Mouse (Mus musculus): ENCODE measurements around the gene Pafah1b1. TPM values are rescaled to one million over a fixed set of nuclear protein-coding genes. Genes with fewer than 3 reads are reported as not detected.

The Pafah1b1 gene
- total and polyA plus RNA-seq, 2 experiments from 2014 or later, result 79.2 to 206 TPM

DNA sequence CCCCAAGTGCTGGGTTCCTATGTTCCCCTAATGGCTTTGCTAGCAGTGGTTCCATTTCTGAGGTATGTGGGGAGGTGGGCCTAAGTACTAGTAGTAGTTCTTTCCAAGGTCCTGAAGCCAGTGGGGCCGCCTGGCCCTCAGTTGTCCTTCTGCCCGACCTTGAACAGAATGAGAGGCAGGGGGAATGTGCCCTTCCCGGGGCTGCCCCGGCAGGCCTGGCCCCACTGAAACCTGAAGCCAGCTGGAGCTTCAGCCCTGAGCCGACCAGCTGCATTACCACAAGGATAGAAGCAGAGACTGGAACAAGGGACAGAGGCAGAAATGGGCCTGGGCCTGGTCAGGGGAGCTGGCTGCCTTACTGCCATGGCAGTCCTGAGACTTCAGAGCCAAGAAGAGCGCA, 71.1 kb downstream of the Pafah1b1 start:
- Histone ChIP-seq H3K4me1 (ENCODE audit: insufficient read depth, low read length) (peaks cover 17% of the 10 kb centered on the region; the same call in 1 of the 2 replicates), H3K4me2 (ENCODE audit: low read depth, low read length, poor library complexity, severe bottlenecking) (no peak overlapping the region), H3K36me3 (ENCODE audit: insufficient read depth, low read length) (peaks cover 19% of the 10 kb centered on the region), H3K9me3 (ENCODE audit: low read length) (no peaks in the 10 kb centered on the region), H3K4me3 (ENCODE audit: low read depth, low read length) (no peak overlapping the region), H3K27ac (ENCODE audit: low read depth, low read length) (no peak overlapping the region), H3K27me3 (ENCODE audit: insufficient read depth, low read length) (no peaks in the 10 kb centered on the region), H3K9ac (replicated peaks; ENCODE audit: low read length, poor library complexity, severe bottlenecking) (no peak overlapping the region; the same call in 1 of the 2 replicates)
- no peak for TF ChIP-seq CTCF (IDR thresholded peaks at IDR 0.05)
- 68% methylated on average over 6 of the region's 6 CpGs for WGBS
- ATAC-seq (ENCODE audit: low FRiP score) (no peak), DNase-seq (ENCODE audit: low spot score) (no peak)

DNA sequence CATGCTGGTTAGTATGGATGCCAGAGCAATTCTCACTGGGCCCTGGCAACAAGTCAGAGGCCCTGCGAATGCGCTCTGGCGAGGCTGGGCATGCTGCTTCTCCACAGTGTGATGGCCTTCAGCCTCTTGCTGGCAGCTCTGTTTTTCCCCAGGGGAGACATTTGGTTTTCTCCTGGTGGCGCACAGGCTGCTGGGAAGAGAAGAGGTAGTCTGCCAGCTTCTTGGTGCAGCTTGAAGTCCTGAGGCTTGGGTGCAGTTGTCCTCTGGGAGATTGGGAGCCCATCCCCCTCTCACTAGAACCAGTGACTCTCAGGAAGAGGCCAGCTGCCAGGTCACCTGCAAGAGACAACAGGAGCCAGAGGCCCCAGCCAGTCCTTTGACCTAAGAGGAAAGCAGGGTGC, 71.7 kb downstream of the Pafah1b1 start:
- DNase-seq (ENCODE audit: low spot score) (peak; percentile 63), ATAC-seq (ENCODE audit: low FRiP score) (no peak)
- H3K9ac ChIP-seq (replicated peaks; ENCODE audit: low read length, poor library complexity, severe bottlenecking), result no peak overlapping the region; the same call in 1 of the 2 replicates
- peaks cover 18% of the 10 kb centered on the region; the same call in 1 of the 2 replicates for H3K4me1 ChIP-seq (ENCODE audit: insufficient read depth, low read length)
- peaks cover 14% of the 10 kb centered on the region for H3K36me3 ChIP-seq (ENCODE audit: insufficient read depth, low read length)
- no peak for TF ChIP-seq CTCF (IDR thresholded peaks at IDR 0.05)
- H3K27me3 ChIP-seq (ENCODE audit: insufficient read depth, low read length), result no peaks in the 10 kb centered on the region
- WGBS, result 56% methylated on average over 4 of the region's 4 CpGs
- H3K4me3 ChIP-seq (ENCODE audit: low read depth, low read length), result no peak overlapping the region
- H3K27ac ChIP-seq (ENCODE audit: low read depth, low read length), result no peak overlapping the region
- no peaks in the 10 kb centered on the region for H3K9me3 ChIP-seq (ENCODE audit: low read length)
- no peak overlapping the region for H3K4me2 ChIP-seq (ENCODE audit: low read depth, low read length, poor library complexity, severe bottlenecking)

DNA sequence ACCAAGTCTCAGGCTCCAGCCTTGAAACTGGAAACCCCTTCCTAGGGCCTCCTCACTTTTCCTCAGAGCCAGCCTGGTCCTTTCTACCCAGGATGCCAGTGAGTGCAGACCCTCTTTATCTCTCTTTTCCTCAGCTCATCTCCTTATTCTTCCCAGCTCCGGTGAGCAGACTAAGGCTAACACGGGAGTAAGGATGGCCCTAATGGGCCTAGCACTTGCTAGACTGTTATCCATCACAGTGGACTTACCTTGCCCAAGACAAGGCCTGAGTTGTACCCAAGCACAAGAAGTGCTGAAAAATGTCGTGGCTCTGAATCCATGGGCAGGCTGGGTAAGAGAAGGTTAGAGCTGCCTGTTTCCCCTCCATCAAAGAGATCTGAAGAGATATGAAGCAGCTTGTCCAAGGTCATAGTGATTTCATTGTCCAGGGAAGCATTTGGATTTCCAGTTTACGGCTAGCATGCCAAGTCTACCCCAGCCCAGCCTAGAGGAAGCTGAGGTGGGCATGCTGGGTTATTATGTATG, 73.8 kb downstream of the Pafah1b1 start:
- peak overlapping the region; percentile 90 for H3K4me2 ChIP-seq (ENCODE audit: low read depth, low read length, poor library complexity, severe bottlenecking)
- no peaks in the 10 kb centered on the region for H3K9me3 ChIP-seq (ENCODE audit: low read length)
- no peaks in the 10 kb centered on the region for H3K27me3 ChIP-seq (ENCODE audit: insufficient read depth, low read length)
- TF ChIP-seq CTCF (IDR thresholded peaks at IDR 0.05), result no peak
- peaks cover 18% of the 10 kb centered on the region; the same call in 1 of the 2 replicates for H3K4me1 ChIP-seq (ENCODE audit: insufficient read depth, low read length)
- WGBS, result 58% methylated on average over 4 of the region's 4 CpGs
- DNase-seq (ENCODE audit: low spot score) (no peak), ATAC-seq (ENCODE audit: low FRiP score) (no peak)
- H3K36me3 ChIP-seq (ENCODE audit: insufficient read depth, low read length), result no peaks in the 10 kb centered on the region
- no peak overlapping the region for H3K27ac ChIP-seq (ENCODE audit: low read depth, low read length)
- H3K9ac ChIP-seq (replicated peaks; ENCODE audit: low read length, poor library complexity, severe bottlenecking), result peak overlapping the region; percentile 80; the same call in 1 of the 2 replicates
- H3K4me3 ChIP-seq (ENCODE audit: low read depth, low read length), result peak overlapping the region; percentile 96

DNA sequence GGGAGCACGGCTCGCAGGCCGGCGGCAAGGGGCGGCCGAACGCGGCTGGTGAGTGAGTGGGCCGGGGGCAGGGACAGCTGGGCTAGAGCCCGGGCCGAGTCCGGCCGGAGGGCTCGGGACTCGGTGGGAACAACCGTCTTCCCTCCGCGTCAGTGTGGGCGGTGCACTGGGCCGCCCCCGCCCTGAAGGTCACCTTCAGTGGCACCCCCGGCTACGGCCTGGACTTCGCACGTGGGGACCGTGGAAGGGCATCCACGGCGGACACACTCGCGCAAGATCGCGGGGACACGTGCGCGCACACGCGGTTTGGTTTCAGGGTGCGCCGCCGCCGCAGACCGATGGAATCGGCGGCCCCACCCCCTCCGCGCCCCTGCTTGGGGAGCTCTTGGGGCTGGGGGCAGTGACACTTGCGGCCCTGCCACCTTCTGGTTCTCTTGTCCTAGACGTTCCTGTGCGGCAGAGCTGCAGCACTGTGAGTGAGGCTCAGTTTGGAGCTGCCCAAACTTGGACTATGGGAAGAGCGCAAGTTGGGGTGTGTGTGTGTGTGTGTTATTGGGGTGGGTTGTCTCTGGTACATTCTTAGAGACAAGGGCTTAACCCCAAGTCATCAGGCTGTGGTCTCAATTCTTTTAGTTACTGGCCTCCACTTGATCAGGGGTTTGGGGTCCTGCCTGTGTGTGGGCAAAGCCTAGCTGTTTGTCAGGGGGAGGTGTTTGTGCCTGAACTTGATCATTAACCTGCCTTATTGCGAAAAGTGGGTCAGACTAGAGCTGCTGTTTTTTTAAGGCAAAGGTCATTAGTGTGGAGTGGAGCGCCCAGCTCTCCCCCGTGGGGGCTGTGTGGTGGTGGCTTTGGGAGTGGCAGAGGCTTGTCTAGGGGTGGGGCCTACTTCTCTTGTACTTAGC, 74.6 kb downstream of the Pafah1b1 start:
- peak overlapping the region; percentile 71 for H3K27ac ChIP-seq (ENCODE audit: low read depth, low read length)
- peaks cover 18% of the 10 kb centered on the region; the same call in 1 of the 2 replicates for H3K4me1 ChIP-seq (ENCODE audit: insufficient read depth, low read length)
- no peaks in the 10 kb centered on the region for H3K36me3 ChIP-seq (ENCODE audit: insufficient read depth, low read length)
- peak; percentile 19 for DNase-seq (ENCODE audit: low spot score)
- 2% methylated on average over 38 of the region's 53 CpGs for WGBS
- no peaks in the 10 kb centered on the region for H3K9me3 ChIP-seq (ENCODE audit: low read length)
- no peak for TF ChIP-seq CTCF (IDR thresholded peaks at IDR 0.05)
- peak; percentile 57 for ATAC-seq (ENCODE audit: low FRiP score)
- no peaks in the 10 kb centered on the region for H3K27me3 ChIP-seq (ENCODE audit: insufficient read depth, low read length)
- peak overlapping the region; percentile 96 for H3K4me3 ChIP-seq (ENCODE audit: low read depth, low read length)
- peak overlapping the region; percentile 80 for H3K9ac ChIP-seq (replicated peaks; ENCODE audit: low read length, poor library complexity, severe bottlenecking)
- H3K4me2 ChIP-seq (ENCODE audit: low read depth, low read length, poor library complexity, severe bottlenecking), result peak overlapping the region; percentile 90

DNA sequence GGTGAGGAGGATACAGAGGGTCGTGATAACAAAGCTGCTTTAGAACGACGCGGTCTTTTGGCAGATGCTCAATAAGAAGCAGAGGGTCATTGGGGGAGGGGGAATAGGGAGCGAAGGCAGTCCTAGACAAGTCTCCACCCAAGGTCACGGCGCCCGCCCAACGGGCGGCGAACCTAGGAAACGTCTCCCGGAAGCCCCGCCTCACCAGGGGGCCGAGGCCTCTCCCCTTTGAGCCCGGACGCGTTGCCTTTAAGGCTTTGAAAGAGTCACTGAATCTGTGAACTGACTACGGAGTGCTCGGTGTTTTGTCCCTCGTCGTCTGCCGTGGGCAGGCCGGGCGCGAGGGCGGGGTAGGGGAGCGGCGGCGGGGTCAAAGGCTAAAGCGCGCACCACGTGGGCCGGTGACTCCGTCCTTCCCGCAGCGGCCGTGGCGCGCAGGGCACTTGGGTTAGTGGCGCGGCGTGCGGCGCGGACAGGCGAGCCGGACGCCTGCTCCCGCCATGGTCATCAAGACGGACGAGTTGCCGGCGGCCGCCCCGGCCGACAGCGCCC, 75.3 kb downstream of the Pafah1b1 start, which contains the start of gene Cluh:
Cluh (plus strand) TSS at position 401 of the 552 bp plus-strand sequence.
- H3K9me3 ChIP-seq (ENCODE audit: low read length), result no peaks in the 10 kb centered on the region
- DNase-seq (ENCODE audit: low spot score), result peak; percentile 95
- no peaks in the 10 kb centered on the region for H3K27me3 ChIP-seq (ENCODE audit: insufficient read depth, low read length)
- no peak for TF ChIP-seq CTCF (IDR thresholded peaks at IDR 0.05)
- 0% methylated on average over 31 of the region's 58 CpGs for WGBS
- peak within 1 kb of the TSS; percentile 90 for H3K4me2 ChIP-seq (ENCODE audit: low read depth, low read length, poor library complexity, severe bottlenecking)
- H3K4me3 ChIP-seq (ENCODE audit: low read depth, low read length), result peak within 1 kb of the TSS; percentile 96
- peak within 1 kb of the TSS; percentile 80 for H3K9ac ChIP-seq (replicated peaks; ENCODE audit: low read length, poor library complexity, severe bottlenecking)
- ATAC-seq (ENCODE audit: low FRiP score), result peak; percentile 92
- H3K27ac ChIP-seq (ENCODE audit: low read depth, low read length), result peak within 1 kb of the TSS; percentile 71
- H3K4me1 ChIP-seq (ENCODE audit: insufficient read depth, low read length), result peaks cover 18% of the 10 kb centered on the region; the same call in 1 of the 2 replicates
- no peaks in the 10 kb centered on the region for H3K36me3 ChIP-seq (ENCODE audit: insufficient read depth, low read length)

All from midbrain, postnatal 0 days (tissue).